Mouse (Mus musculus): ENCODE results near the gene Gfod1. TPM values are rescaled to one million over a fixed set of nuclear protein-coding genes. Genes with fewer than 3 reads are reported as not detected.

Gfod1 gene
- total RNA-seq, 1 experiment = 4.8 TPM

GRCm38 (mm10) chr13:43338632-43339031, 34.7 kb upstream of the Gfod1 start:
- Histone ChIP-seq H3K9me3 (ENCODE audit: control insufficient read depth, insufficient read depth, low read depth, low read length) (no peaks in the 10 kb centered on the region), H3K4me1 (ENCODE audit: control insufficient read depth in 2 of 2, insufficient read depth in 2 of 2, low read length in 2 of 2, poor library complexity in 1 of 2) (peaks cover 4 to 7% of the 10 kb centered on the region in 2 experiments; a peak in 1 of 4 replicates), H3K27ac (ENCODE audit: insufficient read depth, low read depth, low read length, poor library complexity, severe bottlenecking) (no peak overlapping the region), H3K36me3 (ENCODE audit: control insufficient read depth, insufficient read depth, low read length, poor library complexity, severe bottlenecking) (no peaks in the 10 kb centered on the region), H3K4me3 (ENCODE audit: insufficient read depth in 1 of 2, low read depth in 1 of 2, low read length in 2 of 2, poor library complexity in 1 of 2, severe bottlenecking in 1 of 2) (no peak overlapping the region), H3K9ac (ENCODE audit: insufficient read depth, low read depth, low read length, poor library complexity, severe bottlenecking) (no peak overlapping the region)
- in situ Hi-C loops (cut with MboI; ENCODE audit: low sequenced_read_pairs in 2 of 2, unreplicated experiment in 2 of 2) = no loop called here
- no peak for DNase-seq (ENCODE audit: low read depth, low spot score)
- no peak for TF ChIP-seq HCFC1 (IDR thresholded peaks at IDR 0.05; ENCODE audit: borderline replicate concordance, insufficient read depth, low read length)

DNA sequence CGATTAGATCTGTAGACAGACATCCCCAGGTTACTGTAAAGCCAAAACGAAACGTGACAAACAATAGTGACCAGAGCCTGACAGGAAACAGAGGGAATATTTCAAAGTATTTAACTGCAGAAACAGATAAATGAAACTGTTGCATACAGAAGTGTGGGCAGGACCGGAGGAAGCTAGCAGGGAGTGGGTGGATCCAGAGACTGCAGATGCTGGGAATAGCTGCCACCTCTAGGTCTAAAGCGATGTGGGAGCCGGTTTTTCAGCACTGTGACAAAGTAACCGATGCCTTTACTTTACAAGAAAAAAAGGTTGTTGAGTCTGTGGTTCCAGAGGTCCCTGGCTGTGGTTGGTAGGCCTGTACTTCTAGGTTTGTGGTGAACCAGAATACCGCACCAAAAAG, 34.0 kb upstream of the Gfod1 start:
- TF ChIP-seq HCFC1 (IDR thresholded peaks at IDR 0.05; ENCODE audit: borderline replicate concordance, insufficient read depth, low read length) (no peak), CHD2 (IDR thresholded peaks at IDR 0.05; ENCODE audit: low read depth, low read length) (no peak), ZC3H11A (IDR thresholded peaks at IDR 0.05; ENCODE audit: borderline replicate concordance, low read depth, low read length) (no peak), MAFK (IDR thresholded peaks at IDR 0.05; ENCODE audit: insufficient read depth, low read depth, low read length) (no peak), ZNF384 (IDR thresholded peaks at IDR 0.05; ENCODE audit: low read depth, low read length) (no peak)
- H3K36me3 ChIP-seq (ENCODE audit: control insufficient read depth, insufficient read depth, low read length, poor library complexity, severe bottlenecking) = no peaks in the 10 kb centered on the region
- H3K4me3 ChIP-seq (ENCODE audit: insufficient read depth in 1 of 2, low read depth in 1 of 2, low read length in 2 of 2, poor library complexity in 1 of 2, severe bottlenecking in 1 of 2) = no peak overlapping the region
- H3K27ac ChIP-seq (ENCODE audit: insufficient read depth, low read depth, low read length, poor library complexity, severe bottlenecking) = no peak overlapping the region
- in situ Hi-C loops (cut with MboI; ENCODE audit: low sequenced_read_pairs in 2 of 2, unreplicated experiment in 2 of 2) = no loop called here
- H3K9me3 ChIP-seq (ENCODE audit: control insufficient read depth, insufficient read depth, low read depth, low read length) = no peaks in the 10 kb centered on the region
- H3K4me1 ChIP-seq (ENCODE audit: control insufficient read depth in 2 of 2, insufficient read depth in 2 of 2, low read length in 2 of 2, poor library complexity in 1 of 2) = peaks cover 4 to 7% of the 10 kb centered on the region in 2 experiments; a peak in 1 of 4 replicates
- no peak for DNase-seq (ENCODE audit: low read depth, low spot score)
- H3K9ac ChIP-seq (ENCODE audit: insufficient read depth, low read depth, low read length, poor library complexity, severe bottlenecking) = no peak overlapping the region

DNA sequence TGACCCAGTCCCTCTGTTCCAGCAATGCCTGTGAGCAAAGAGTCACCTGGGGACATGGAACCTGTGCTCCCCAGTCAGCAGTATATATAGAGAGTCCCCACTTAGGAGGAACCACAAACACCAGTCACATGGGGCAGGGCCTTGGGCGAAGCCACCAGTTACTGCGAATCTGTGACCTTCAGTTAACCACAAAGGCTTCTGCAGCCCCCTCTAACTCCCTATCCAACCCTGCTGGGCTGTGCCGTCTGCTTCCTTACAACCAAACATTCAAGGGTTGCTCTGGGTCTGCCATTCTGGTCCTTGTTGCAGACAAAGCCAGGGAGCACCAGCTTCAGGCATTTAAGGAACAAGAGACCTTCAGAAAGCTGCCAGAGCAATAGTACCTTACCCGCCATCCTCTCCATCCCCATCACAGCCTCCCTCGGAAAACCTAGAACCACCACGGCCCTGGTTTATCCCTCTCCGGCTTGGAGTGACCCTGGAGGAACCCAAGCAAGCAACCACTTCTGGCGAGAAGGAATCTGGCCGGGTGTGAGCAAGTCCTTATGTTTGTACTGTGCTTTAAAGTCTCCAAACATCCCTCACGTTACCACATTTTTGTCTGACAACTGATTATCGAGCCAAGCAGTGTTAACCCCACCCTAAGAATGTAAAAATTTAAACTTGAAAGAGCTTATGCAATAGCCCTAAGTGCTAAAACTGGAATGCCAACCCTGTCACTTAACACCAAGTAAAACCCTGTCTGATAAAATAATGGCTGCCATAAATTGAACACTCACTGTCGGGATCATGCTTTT, 32.7 kb upstream of the Gfod1 start:
- DNase-seq (ENCODE audit: low read depth, low spot score) = no peak
- TF ChIP-seq HCFC1 (IDR thresholded peaks at IDR 0.05; ENCODE audit: borderline replicate concordance, insufficient read depth, low read length) = no peak
- no peak for TF ChIP-seq ZNF384 (IDR thresholded peaks at IDR 0.05; ENCODE audit: low read depth, low read length)
- TF ChIP-seq CHD2 (IDR thresholded peaks at IDR 0.05; ENCODE audit: low read depth, low read length) = no peak
- no peak for TF ChIP-seq ZC3H11A (IDR thresholded peaks at IDR 0.05; ENCODE audit: borderline replicate concordance, low read depth, low read length)
- TF ChIP-seq MAFK (IDR thresholded peaks at IDR 0.05; ENCODE audit: insufficient read depth, low read depth, low read length) = no peak
- Histone ChIP-seq H3K4me1 (ENCODE audit: control insufficient read depth in 2 of 2, insufficient read depth in 2 of 2, low read length in 2 of 2, poor library complexity in 1 of 2) (peaks cover 4 to 7% of the 10 kb centered on the region in 2 experiments; a peak in 1 of 4 replicates), H3K27ac (ENCODE audit: insufficient read depth, low read depth, low read length, poor library complexity, severe bottlenecking) (no peak overlapping the region), H3K9ac (ENCODE audit: insufficient read depth, low read depth, low read length, poor library complexity, severe bottlenecking) (no peak overlapping the region), H3K36me3 (ENCODE audit: control insufficient read depth, insufficient read depth, low read length, poor library complexity, severe bottlenecking) (no peaks in the 10 kb centered on the region), H3K4me3 (ENCODE audit: insufficient read depth in 1 of 2, low read depth in 1 of 2, low read length in 2 of 2, poor library complexity in 1 of 2, severe bottlenecking in 1 of 2) (no peak overlapping the region), H3K9me3 (ENCODE audit: control insufficient read depth, insufficient read depth, low read depth, low read length) (no peaks in the 10 kb centered on the region)
- in situ Hi-C loops (cut with MboI; ENCODE audit: low sequenced_read_pairs in 2 of 2, unreplicated experiment in 2 of 2) = no loop called here

- DNase-seq (ENCODE audit: low read depth, low spot score) = peak; percentile 69
- no peak overlapping the region for H3K4me3 ChIP-seq (ENCODE audit: insufficient read depth in 1 of 2, low read depth in 1 of 2, low read length in 2 of 2, poor library complexity in 1 of 2, severe bottlenecking in 1 of 2)
- H3K27ac ChIP-seq (ENCODE audit: insufficient read depth, low read depth, low read length, poor library complexity, severe bottlenecking) = no peak overlapping the region
- H3K9ac ChIP-seq (ENCODE audit: insufficient read depth, low read depth, low read length, poor library complexity, severe bottlenecking) = no peak overlapping the region; the same call in 1 of the 2 replicates
- in situ Hi-C loops (cut with MboI; ENCODE audit: low sequenced_read_pairs in 2 of 2, unreplicated experiment in 2 of 2) = no loop called here
- H3K36me3 ChIP-seq (ENCODE audit: control insufficient read depth, insufficient read depth, low read length, poor library complexity, severe bottlenecking) = no peaks in the 10 kb centered on the region
- peaks cover 2 to 5% of the 10 kb centered on the region in 2 experiments; a peak in 1 of 4 replicates for H3K4me1 ChIP-seq (ENCODE audit: control insufficient read depth in 2 of 2, insufficient read depth in 2 of 2, low read length in 2 of 2, poor library complexity in 1 of 2)
- no peaks in the 10 kb centered on the region for H3K9me3 ChIP-seq (ENCODE audit: control insufficient read depth, insufficient read depth, low read depth, low read length)
- no peak for TF ChIP-seq ZNF384 (IDR thresholded peaks at IDR 0.05; ENCODE audit: low read depth, low read length)
- no peak for TF ChIP-seq CHD2 (IDR thresholded peaks at IDR 0.05; ENCODE audit: low read depth, low read length)
- TF ChIP-seq HCFC1 (IDR thresholded peaks at IDR 0.05; ENCODE audit: borderline replicate concordance, insufficient read depth, low read length) = no peak
- TF ChIP-seq MAFK (IDR thresholded peaks at IDR 0.05; ENCODE audit: insufficient read depth, low read depth, low read length) = no peak
- no peak for TF ChIP-seq ZC3H11A (IDR thresholded peaks at IDR 0.05; ENCODE audit: borderline replicate concordance, low read depth, low read length)
Measured at GRCm38 (mm10) chr13:43332591-43332990, 28.6 kb upstream of the Gfod1 start.

Measured in ES-E14 (cell line).